Mouse (Mus musculus) B cell, adult 62 days (primary cell): Measurements from ENCODE around the gene Rptn. TPM values are rescaled to one million over a fixed set of nuclear protein-coding genes. Genes with fewer than 3 reads are reported as not detected.

Experiments used
- total RNA-seq: library from RNA; stranded (reverse); gene quantifications from 4 replicates; pipeline ENCODE4 v1.2.4, GENCODE M21; 2023

Gene Rptn
- not detected in 4 replicates for total RNA-seq

DNA sequence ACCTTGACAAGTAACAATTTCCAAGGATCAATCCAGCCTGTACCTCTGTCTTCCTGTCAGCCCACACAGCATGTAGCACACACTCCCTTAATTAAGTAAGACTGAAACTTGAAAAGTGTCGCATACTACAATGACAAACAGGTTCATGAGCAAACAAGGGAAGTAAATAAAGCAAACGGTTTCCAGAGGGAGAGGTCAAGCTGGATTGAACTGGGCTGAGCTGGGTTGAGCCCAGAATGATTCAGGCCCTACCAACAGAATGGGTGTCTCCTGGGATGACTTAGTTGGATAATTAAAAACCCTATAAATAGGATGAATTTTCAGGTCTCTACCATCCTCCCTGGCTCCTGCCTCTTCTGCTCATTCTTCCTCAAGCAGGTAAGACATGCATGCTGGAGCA is at the start of gene Rptn:
TSS of gene Rptn (plus strand) at position 334 of the 400 bp plus-strand sequence.

DNA sequence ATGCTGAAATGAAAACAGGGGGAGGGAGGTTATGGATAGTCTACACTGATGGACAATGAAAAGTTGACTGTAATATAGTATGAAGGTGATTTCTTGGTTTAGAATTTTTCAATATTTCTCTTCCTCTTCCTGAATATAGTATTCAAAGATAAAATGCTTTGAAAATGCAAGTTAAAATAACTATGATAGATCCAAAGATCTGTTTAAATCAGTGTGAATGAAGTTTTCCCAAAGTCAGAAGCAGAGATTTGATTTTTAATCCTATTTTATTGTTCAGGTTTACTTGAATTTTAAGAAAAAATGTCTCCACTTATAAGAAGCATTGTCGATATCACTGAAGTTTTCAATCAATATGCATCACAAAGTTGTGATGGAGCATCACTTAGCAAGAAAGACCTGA is 48.5 kb downstream of the Rptn start, which contains the start of gene Tchh:
TSS of gene Tchh (plus strand) at position 301 of the 400 bp plus-strand sequence.

Other genes with a start within 250 kb of the Rptn start
- not detected in 4 replicates for gene Crnn, start 248.9 kb upstream of the Rptn start, total RNA-seq
- gene Flg2, start 196.4 kb upstream of the Rptn start, total RNA-seq: not detected in 4 replicates
- not detected in 4 replicates for gene Flg, start 120.2 kb upstream of the Rptn start, total RNA-seq
- not detected in 4 replicates for gene Hrnr, start 74.0 kb upstream of the Rptn start, total RNA-seq
- gene Tchh, start 48.6 kb downstream of the Rptn start, total RNA-seq: not detected in 4 replicates
- not detected in 4 replicates for gene Tchhl1, start 75.1 kb downstream of the Rptn start, total RNA-seq
- gene S100a11, start 126.8 kb downstream of the Rptn start, total RNA-seq: 185 to 237 TPM (median 210 TPM) in 4 replicates
- gene S100a10, start 161.4 kb downstream of the Rptn start, total RNA-seq: 168 to 198 TPM (median 184 TPM) in 4 replicates